Comparison of ENCODE assay signal across 21 mouse cellular contexts in the genomic region with DNA sequence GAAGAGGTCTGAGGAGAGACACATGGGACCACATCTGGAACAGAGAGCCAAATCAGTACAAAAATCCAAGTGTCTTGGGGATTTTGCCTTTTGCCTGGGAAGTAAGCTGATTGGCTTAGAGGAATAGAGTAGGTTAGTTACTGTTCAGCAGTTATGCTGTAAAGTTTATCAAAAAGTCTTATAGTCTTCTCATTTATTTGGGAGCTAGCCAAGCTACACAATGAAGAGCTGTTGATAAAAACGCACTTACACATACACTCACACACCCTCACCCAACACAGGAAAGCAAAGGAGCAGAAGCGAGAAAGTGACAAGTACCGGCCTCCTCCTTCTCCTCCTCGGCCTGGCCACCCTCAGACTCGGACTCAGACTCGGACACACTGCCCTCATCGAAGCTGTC. TPM values are rescaled to one million over a fixed set of nuclear protein-coding genes. Genes with fewer than 3 reads are reported as not detected.
"Had no signal": no experiment of that assay in that cellular context is flagged by ENCODE, and none has a peak within 500 bp of the region (broad histone marks: within the 10 kb centered on the region; RNA-seq: fewer than 3 reads in every experiment).

No protein-coding gene starts in this region.

- H3K4me2 ChIP-seq: heart, embryonic 11.5 days; hindbrain, embryonic 13.5 days; hindbrain, embryonic 15.5 days; intestine, embryonic 15.5 days; limb, embryonic 13.5 days; limb, embryonic 15.5 days; liver, embryonic 12.5 days had no signal

- H3K9ac ChIP-seq: hindbrain, embryonic 13.5 days; hindbrain, embryonic 15.5 days; intestine, embryonic 15.5 days; limb, embryonic 13.5 days; limb, embryonic 15.5 days; liver, embryonic 12.5 days; liver, embryonic 14.5 days had no signal

- DNase-seq: gastrocnemius, postnatal 14 days; gastrocnemius, postnatal 36 days; heart, adult 2 months; heart, postnatal 36 days; kidney, adult 18-20 months; kidney, adult 8-10 months; kidney, postnatal 10 days; kidney, postnatal 25 days; kidney, postnatal 4 days; left cerebral cortex, postnatal 4 days had no signal

- H3K27ac ChIP-seq: heart, adult 2 months; hindbrain, embryonic 13.5 days; hindbrain, embryonic 15.5 days; intestine, embryonic 15.5 days; layer of hippocampus, adult 2 months; limb, embryonic 13.5 days; limb, embryonic 15.5 days; liver, embryonic 12.5 days; liver, embryonic 14.5 days had no signal

- H3K27me3 ChIP-seq: hindbrain, embryonic 13.5 days; hindbrain, embryonic 15.5 days; intestine, embryonic 15.5 days; limb, embryonic 13.5 days; limb, embryonic 15.5 days; liver, embryonic 12.5 days had no signal

- H3K4me3 ChIP-seq: heart, adult 2 months; hindbrain, embryonic 13.5 days; hindbrain, embryonic 15.5 days; intestine, embryonic 15.5 days; layer of hippocampus, adult 2 months; limb, embryonic 13.5 days; limb, embryonic 15.5 days; liver, embryonic 12.5 days had no signal

- H3K9me3 ChIP-seq: hindbrain, embryonic 13.5 days; hindbrain, embryonic 15.5 days; intestine, embryonic 15.5 days; limb, embryonic 13.5 days; limb, embryonic 15.5 days; liver, embryonic 12.5 days had no signal

- ATAC-seq: inflammation-experienced regulatory T-cells, adult 6 months; intestine, embryonic 15.5 days; intestine, postnatal 0 days; liver, embryonic 12.5 days had no signal

RNA-seq across cellular contexts. Expression of a gene that starts 11.9 kb away (rescaled TPM):
- polyA plus RNA-seq: inflammation-experienced regulatory T-cells, adult 6 months had no signal
